Mouse (Mus musculus): ENCODE measurements around the gene Fstl3.

- TF ChIP-seq CTCF (IDR thresholded peaks at IDR 0.05; ENCODE audit: low read depth) = no peak
- no peak for TF ChIP-seq EP300 (IDR thresholded peaks at IDR 0.05; ENCODE audit: low read depth)
Measured at GRCm38 (mm10) chr10:79821731-79822130, 44.7 kb downstream of the Fstl3 start.

Data from liver, postnatal 0 days (tissue).